Mouse (Mus musculus) heart, adult 2 months (tissue): Measurements from ENCODE around the gene Fam180a. TPM values are rescaled to one million over a fixed set of nuclear protein-coding genes. Genes with fewer than 3 reads are reported as not detected.

Experiments
- DNase-seq, 2 experiments: peaks; one replicate each; pipeline ENCODE4 v3.0.0; 2021
- H3K27ac ChIP-seq: fragments of 200-600 bp; 2 replicates; pipeline ENCODE4 v1.8.1; 2022
- H3K27me3 ChIP-seq: fragments of 200-500 bp; 2 replicates; pipeline ENCODE4 v1.6.1; 2012; ENCODE audit warnings: mild to moderate bottlenecking, low read length, inconsistent platforms, mixed read lengths; ENCODE audit not compliant: control insufficient read depth, insufficient read depth
- H3K36me3 ChIP-seq: fragments of 200-500 bp; 2 replicates; pipeline ENCODE4 v1.6.1; 2012; ENCODE audit warnings: low read length, inconsistent platforms; ENCODE audit not compliant: control insufficient read depth, insufficient read depth
- H3K4me1 ChIP-seq: fragments of 200-500 bp; 2 replicates; pipeline ENCODE4 v1.6.1; 2011; ENCODE audit warnings: low read length; ENCODE audit not compliant: control insufficient read depth, insufficient read depth
- H3K4me3 ChIP-seq: fragments of 200-600 bp; 2 replicates; pipeline ENCODE4 v1.8.1; 2022
- H3K79me2 ChIP-seq: fragments of 200-500 bp; replicated peaks from 2 replicates; pipeline ENCODE4 v1.6.1; 2012; ENCODE audit warnings: mild to moderate bottlenecking, inconsistent platforms, low read length, moderate library complexity, mixed read lengths; ENCODE audit not compliant: control insufficient read depth, insufficient read depth
- H3K9ac ChIP-seq: fragments of 200-500 bp; 2 replicates; pipeline ENCODE4 v1.6.1; 2012; ENCODE audit warnings: low read depth, mild to moderate bottlenecking, control low read depth, inconsistent platforms, low read length, mixed read lengths
- CTCF ChIP-seq: fragments of 200-600 bp; IDR thresholded peaks from 2 replicates; pipeline ENCODE4 v1.8.1; 2022; ENCODE audit warnings: antibody characterized with exemption, mild to moderate bottlenecking, moderate library complexity
- EP300 ChIP-seq: fragments of 200-500 bp; IDR thresholded peaks from 2 replicates; pipeline ENCODE4 v1.6.1; 2011; ENCODE audit warnings: low read depth, low read length, control low read depth; ENCODE audit not compliant: insufficient read depth
- POLR2A ChIP-seq: fragments of 200-500 bp; IDR thresholded peaks from 2 replicates; pipeline ENCODE4 v1.6.1; 2011; ENCODE audit warnings: mild to moderate bottlenecking, low read depth, low read length, control low read depth; ENCODE audit not compliant: insufficient read depth
- WGBS: fragments of 180-500 bp; shearing (Covaris S2); methylation state at CpG from one replicate; pipeline ENCODE4 v1.1.7; 2018; 5-methylcytosine and 5-hydroxymethylcytosine counted together
- intact Hi-C: fragments of 180-260 bp; cut with DNase I; formaldehyde crosslinking; loops from one replicate; pipeline ENCODE4 v1.15.1; 2025
- polyA plus RNA-seq: library from polyadenylated mRNA; depleted of rRNA; stranded (reverse); fragments of >200 nt; gene quantifications from 2 replicates; pipeline ENCODE4 v1.2.3, GENCODE M21; 2012
- total RNA-seq, 2 experiments: library from RNA; stranded (reverse); gene quantifications; 2 replicates each; pipeline ENCODE4 v1.2.3; 2021

Gene Fam180a
- total and polyA plus RNA-seq, 3 experiments: 0.16 to 0.41 (median 0.34) TPM

GRCm38 (mm10) chr6:35338640-35339039, 12.7 kb upstream of the Fam180a start:
- no peaks in the 10 kb centered on the region for H3K27me3 ChIP-seq
- DNase-seq: no peak
- H3K36me3 ChIP-seq: no peaks in the 10 kb centered on the region
- intact Hi-C loops: no loop called here
- H3K9ac ChIP-seq: no peak overlapping the region
- H3K4me1 ChIP-seq: peaks cover 3% of the 10 kb centered on the region
- WGBS: 19% methylated on average over 3 of the region's 3 CpGs
- no peak overlapping the region for H3K27ac ChIP-seq
- no peaks in the 10 kb centered on the region for H3K79me2 ChIP-seq
- TF ChIP-seq POLR2A (no peak), CTCF (no peak), EP300 (no peak)
- no peak overlapping the region for H3K4me3 ChIP-seq

- TF ChIP-seq CTCF (no peak), POLR2A (no peak), EP300 (no peak)
- WGBS: 72% methylated on average over 8 of the region's 8 CpGs
- intact Hi-C loops: no loop called here
- no peak overlapping the region for H3K27ac ChIP-seq
- no peak for DNase-seq
- H3K27me3 ChIP-seq: no peaks in the 10 kb centered on the region
- H3K79me2 ChIP-seq: no peaks in the 10 kb centered on the region
- H3K4me3 ChIP-seq: no peak overlapping the region
- no peaks in the 10 kb centered on the region for H3K36me3 ChIP-seq
- H3K4me1 ChIP-seq: peaks cover 3% of the 10 kb centered on the region
- no peak overlapping the region for H3K9ac ChIP-seq
These were observed 11.9 kb upstream of the Fam180a start for GRCm38 (mm10) chr6:35337836-35338235.

- 52% methylated on average over 5 of the region's 5 CpGs for WGBS
- intact Hi-C loops: no loop called here
- H3K27ac ChIP-seq: no peak overlapping the region
- H3K79me2 ChIP-seq: no peaks in the 10 kb centered on the region
- no peak for DNase-seq
- H3K36me3 ChIP-seq: no peaks in the 10 kb centered on the region
- H3K27me3 ChIP-seq: no peaks in the 10 kb centered on the region
- H3K4me3 ChIP-seq: no peak overlapping the region
- no peak overlapping the region for H3K9ac ChIP-seq
- no peak for TF ChIP-seq CTCF
- no peak for TF ChIP-seq EP300
- TF ChIP-seq POLR2A: no peak
- H3K4me1 ChIP-seq: peaks cover 3% of the 10 kb centered on the region
These were observed 9.5 kb upstream of the Fam180a start for GRCm38 (mm10) chr6:35335452-35335851.

GRCm38 (mm10) chr6:35334278-35334677, 8.3 kb upstream of the Fam180a start:
- intact Hi-C loops: no loop called here
- 87% methylated on average over 4 of the region's 4 CpGs for WGBS

GRCm38 (mm10) chr6:35333632-35334031, 7.7 kb upstream of the Fam180a start:
- intact Hi-C loops: no loop called here
- TF ChIP-seq EP300 (no peak), CTCF (no peak), POLR2A (no peak)
- no peak overlapping the region for H3K4me3 ChIP-seq
- no peaks in the 10 kb centered on the region for H3K27me3 ChIP-seq
- DNase-seq: no peak
- H3K9ac ChIP-seq: no peak overlapping the region
- no peaks in the 10 kb centered on the region for H3K79me2 ChIP-seq
- WGBS: 35% methylated on average over 3 of the region's 3 CpGs
- peaks cover 3% of the 10 kb centered on the region for H3K4me1 ChIP-seq
- no peaks in the 10 kb centered on the region for H3K36me3 ChIP-seq
- H3K27ac ChIP-seq: no peak overlapping the region

More at GRCm38 (mm10) chr6:35334278-35334677, 8.3 kb upstream of the Fam180a start:
- H3K27ac ChIP-seq: no peak overlapping the region
- no peaks in the 10 kb centered on the region for H3K27me3 ChIP-seq
- H3K4me3 ChIP-seq: no peak overlapping the region
- H3K4me1 ChIP-seq: peaks cover 3% of the 10 kb centered on the region
- H3K9ac ChIP-seq: no peak overlapping the region
- peak; percentile 35 for TF ChIP-seq CTCF
- TF ChIP-seq POLR2A: no peak
- no peak for TF ChIP-seq EP300
- H3K79me2 ChIP-seq: no peaks in the 10 kb centered on the region
- no peaks in the 10 kb centered on the region for H3K36me3 ChIP-seq
- DNase-seq: no peak

- no peak overlapping the region for H3K27ac ChIP-seq
- H3K36me3 ChIP-seq: no peaks in the 10 kb centered on the region
- WGBS: 36% methylated on average over 6 of the region's 6 CpGs
- no peak overlapping the region for H3K9ac ChIP-seq
- TF ChIP-seq POLR2A (no peak), EP300 (no peak), CTCF (no peak)
- intact Hi-C loops: no loop called here
- no peak overlapping the region for H3K4me3 ChIP-seq
- no peaks in the 10 kb centered on the region for H3K79me2 ChIP-seq
- peaks cover 7% of the 10 kb centered on the region for H3K4me1 ChIP-seq
- no peaks in the 10 kb centered on the region for H3K27me3 ChIP-seq
- no peak for DNase-seq
These were observed 4.9 kb upstream of the Fam180a start for GRCm38 (mm10) chr6:35330834-35331233.

- DNase-seq: no peak
- H3K36me3 ChIP-seq: no peaks in the 10 kb centered on the region
- H3K27ac ChIP-seq: no peak overlapping the region
- no peaks in the 10 kb centered on the region for H3K27me3 ChIP-seq
- H3K4me1 ChIP-seq: peaks cover 7% of the 10 kb centered on the region
- H3K4me3 ChIP-seq: no peak overlapping the region
- TF ChIP-seq EP300 (no peak), POLR2A (no peak), CTCF (no peak)
- H3K9ac ChIP-seq: no peak overlapping the region
- 92% methylated on average over 12 of the region's 12 CpGs for WGBS
- H3K79me2 ChIP-seq: no peaks in the 10 kb centered on the region
- intact Hi-C loops: no loop called here
These were observed 4.0 kb upstream of the Fam180a start for GRCm38 (mm10) chr6:35329956-35330355.
